Mouse (Mus musculus): ENCODE data around the gene Galnt16. TPM values are rescaled to one million over a fixed set of nuclear protein-coding genes. Genes with fewer than 3 reads are reported as not detected.

The Galnt16 gene
- polyA plus RNA-seq, 1 experiment, result 1.2 TPM

GRCm38 (mm10) chr12:80545310-80545709, 27.2 kb downstream of the Galnt16 start:
- Histone ChIP-seq H3K27me3 (ENCODE audit: control insufficient read depth, insufficient read depth, low read length) (no peaks in the 10 kb centered on the region), H3K4me1 (ENCODE audit: control insufficient read depth, insufficient read depth, insufficient read length) (no peaks in the 10 kb centered on the region), H3K36me3 (ENCODE audit: control insufficient read depth, insufficient read depth, low read length) (no peaks in the 10 kb centered on the region), H3K4me3 (ENCODE audit: extremely low read depth, insufficient read depth, insufficient read length) (no peak overlapping the region), H3K27ac (ENCODE audit: insufficient read depth, low read length) (no peak overlapping the region)
- 47% methylated on average over 4 of the region's 4 CpGs for WGBS
- TF ChIP-seq CTCF (IDR thresholded peaks at IDR 0.05; ENCODE audit: extremely low read depth, insufficient read depth, insufficient read length, insufficient replicate concordance), result no peak
- no peak for TF ChIP-seq POLR2A (IDR thresholded peaks at IDR 0.05; ENCODE audit: low read depth, low read length)
- DNase-seq (ENCODE audit: low read depth in 1 of 2, low spot score in 2 of 2), result no peak

DNA sequence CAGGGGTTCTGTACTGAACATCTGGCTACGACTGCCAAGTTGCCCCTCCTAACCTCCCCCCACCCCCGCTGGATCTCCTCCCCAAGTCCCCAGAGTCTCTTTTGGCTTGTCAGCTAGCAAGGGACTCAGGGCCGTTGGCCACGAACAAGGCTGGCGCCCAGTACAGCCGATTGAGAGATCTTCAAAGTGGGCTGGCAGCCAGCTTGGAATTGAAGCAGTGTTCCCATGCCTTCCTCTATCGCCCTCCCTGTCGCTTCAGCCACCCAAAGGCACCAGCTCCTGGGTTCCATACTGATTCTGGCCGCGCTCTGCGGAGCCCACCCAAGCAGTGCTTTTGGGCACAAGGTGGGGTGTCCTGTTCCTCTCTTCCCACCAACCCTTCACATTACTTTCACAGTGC, 31.6 kb downstream of the Galnt16 start:
- WGBS, result 81% methylated on average over 11 of the region's 11 CpGs
- no peaks in the 10 kb centered on the region for H3K4me1 ChIP-seq (ENCODE audit: control insufficient read depth, insufficient read depth, insufficient read length)

GRCm38 (mm10) chr12:80553157-80553556, 35.1 kb downstream of the Galnt16 start:
- WGBS, result 37% methylated on average over 3 of the region's 3 CpGs
- Histone ChIP-seq H3K27me3 (ENCODE audit: control insufficient read depth, insufficient read depth, low read length) (no peaks in the 10 kb centered on the region), H3K4me3 (ENCODE audit: extremely low read depth, insufficient read depth, insufficient read length) (no peak overlapping the region), H3K36me3 (ENCODE audit: control insufficient read depth, insufficient read depth, low read length) (no peaks in the 10 kb centered on the region), H3K27ac (ENCODE audit: insufficient read depth, low read length) (no peak overlapping the region), H3K4me1 (ENCODE audit: control insufficient read depth, insufficient read depth, insufficient read length) (no peaks in the 10 kb centered on the region)
- TF ChIP-seq POLR2A (IDR thresholded peaks at IDR 0.05; ENCODE audit: low read depth, low read length), result no peak
- no peak for TF ChIP-seq CTCF (IDR thresholded peaks at IDR 0.05; ENCODE audit: extremely low read depth, insufficient read depth, insufficient read length, insufficient replicate concordance)
- DNase-seq (ENCODE audit: low read depth in 1 of 2, low spot score in 2 of 2), result no peak

More for the DNA sequence above, 31.6 kb downstream of the Galnt16 start:
- no peak overlapping the region for H3K27ac ChIP-seq (ENCODE audit: insufficient read depth, low read length)
- H3K36me3 ChIP-seq (ENCODE audit: control insufficient read depth, insufficient read depth, low read length), result no peaks in the 10 kb centered on the region
- no peaks in the 10 kb centered on the region for H3K27me3 ChIP-seq (ENCODE audit: control insufficient read depth, insufficient read depth, low read length)
- H3K4me3 ChIP-seq (ENCODE audit: extremely low read depth, insufficient read depth, insufficient read length), result no peak overlapping the region
- no peak for DNase-seq (ENCODE audit: low read depth in 1 of 2, low spot score in 2 of 2)
- TF ChIP-seq CTCF (IDR thresholded peaks at IDR 0.05; ENCODE audit: extremely low read depth, insufficient read depth, insufficient read length, insufficient replicate concordance) (no peak), POLR2A (IDR thresholded peaks at IDR 0.05; ENCODE audit: low read depth, low read length) (no peak)

- TF ChIP-seq POLR2A (IDR thresholded peaks at IDR 0.05; ENCODE audit: low read depth, low read length) (no peak), CTCF (IDR thresholded peaks at IDR 0.05; ENCODE audit: extremely low read depth, insufficient read depth, insufficient read length, insufficient replicate concordance) (no peak)
- WGBS, result 94% methylated on average over 6 of the region's 6 CpGs
- no peaks in the 10 kb centered on the region for H3K27me3 ChIP-seq (ENCODE audit: control insufficient read depth, insufficient read depth, low read length)
- H3K36me3 ChIP-seq (ENCODE audit: control insufficient read depth, insufficient read depth, low read length), result no peaks in the 10 kb centered on the region
- no peak overlapping the region for H3K27ac ChIP-seq (ENCODE audit: insufficient read depth, low read length)
- H3K4me3 ChIP-seq (ENCODE audit: extremely low read depth, insufficient read depth, insufficient read length), result no peak overlapping the region
- H3K4me1 ChIP-seq (ENCODE audit: control insufficient read depth, insufficient read depth, insufficient read length), result no peaks in the 10 kb centered on the region
- no peak for DNase-seq (ENCODE audit: low read depth in 1 of 2, low spot score in 2 of 2)
Measured at GRCm38 (mm10) chr12:80554312-80554711, 36.2 kb downstream of the Galnt16 start.

DNA sequence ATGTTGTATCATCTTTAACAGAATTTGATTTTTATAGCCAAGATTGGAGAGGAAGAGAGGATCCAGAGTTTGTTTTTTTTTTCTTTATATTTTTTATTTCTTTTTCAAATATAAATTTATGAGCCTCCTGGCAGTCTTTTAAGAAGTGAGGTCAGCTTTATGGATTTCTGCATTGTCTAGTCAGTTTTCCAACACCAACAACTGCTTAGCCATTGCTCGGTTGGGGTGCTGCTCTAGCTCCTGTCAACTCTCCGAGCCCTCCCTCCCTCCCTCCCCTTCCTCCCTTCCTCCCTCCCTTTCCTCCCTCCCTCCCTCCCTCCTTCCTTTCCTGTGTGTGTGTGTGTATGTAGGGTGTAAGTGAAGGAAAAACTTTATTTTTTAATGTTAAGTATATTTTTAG, 43.8 kb downstream of the Galnt16 start:
- TF ChIP-seq POLR2A (IDR thresholded peaks at IDR 0.05; ENCODE audit: low read depth, low read length) (no peak), CTCF (IDR thresholded peaks at IDR 0.05; ENCODE audit: extremely low read depth, insufficient read depth, insufficient read length, insufficient replicate concordance) (no peak)
- H3K27me3 ChIP-seq (ENCODE audit: control insufficient read depth, insufficient read depth, low read length), result no peaks in the 10 kb centered on the region
- no peak overlapping the region for H3K4me3 ChIP-seq (ENCODE audit: extremely low read depth, insufficient read depth, insufficient read length)
- H3K4me1 ChIP-seq (ENCODE audit: control insufficient read depth, insufficient read depth, insufficient read length), result no peaks in the 10 kb centered on the region
- no peak overlapping the region for H3K27ac ChIP-seq (ENCODE audit: insufficient read depth, low read length)
- WGBS, result 29% methylated on average over 2 of the region's 2 CpGs
- DNase-seq (ENCODE audit: low read depth in 1 of 2, low spot score in 2 of 2), result no peak
- H3K36me3 ChIP-seq (ENCODE audit: control insufficient read depth, insufficient read depth, low read length), result no peaks in the 10 kb centered on the region

DNA sequence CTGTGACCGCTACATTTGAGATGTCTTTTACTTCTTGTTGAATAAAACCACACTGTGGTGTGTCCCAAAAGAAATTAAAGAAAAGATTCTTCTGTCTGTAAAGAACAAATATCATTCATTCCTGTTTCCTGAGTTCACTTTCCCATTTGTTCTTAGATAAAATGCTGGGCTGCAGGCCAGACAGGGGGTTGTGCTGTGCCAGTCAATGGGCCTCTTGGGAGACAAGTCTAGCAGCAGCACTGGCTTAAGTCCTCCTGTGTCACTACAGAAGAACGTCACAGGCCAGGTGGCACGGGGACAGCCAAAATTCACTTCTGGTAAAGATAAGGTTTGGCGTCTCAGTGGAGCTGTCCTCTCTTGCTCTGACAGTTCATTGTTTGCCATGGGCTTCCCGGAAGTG, 44.7 kb downstream of the Galnt16 start:
- no peak overlapping the region for H3K4me3 ChIP-seq (ENCODE audit: extremely low read depth, insufficient read depth, insufficient read length)
- H3K27me3 ChIP-seq (ENCODE audit: control insufficient read depth, insufficient read depth, low read length), result no peaks in the 10 kb centered on the region
- no peaks in the 10 kb centered on the region for H3K4me1 ChIP-seq (ENCODE audit: control insufficient read depth, insufficient read depth, insufficient read length)
- no peak for DNase-seq (ENCODE audit: low read depth in 1 of 2, low spot score in 2 of 2)
- no peak overlapping the region for H3K27ac ChIP-seq (ENCODE audit: insufficient read depth, low read length)
- WGBS, result 70% methylated on average over 5 of the region's 5 CpGs
- no peaks in the 10 kb centered on the region for H3K36me3 ChIP-seq (ENCODE audit: control insufficient read depth, insufficient read depth, low read length)
- TF ChIP-seq CTCF (IDR thresholded peaks at IDR 0.05; ENCODE audit: extremely low read depth, insufficient read depth, insufficient read length, insufficient replicate concordance) (no peak), POLR2A (IDR thresholded peaks at IDR 0.05; ENCODE audit: low read depth, low read length) (no peak)

GRCm38 (mm10) chr12:80564990-80565389, 46.9 kb downstream of the Galnt16 start:
- WGBS, result 88% methylated on average over 6 of the region's 6 CpGs
- Histone ChIP-seq H3K4me1 (ENCODE audit: control insufficient read depth, insufficient read depth, insufficient read length) (no peaks in the 10 kb centered on the region), H3K27ac (ENCODE audit: insufficient read depth, low read length) (no peak overlapping the region), H3K27me3 (ENCODE audit: control insufficient read depth, insufficient read depth, low read length) (no peaks in the 10 kb centered on the region), H3K4me3 (ENCODE audit: extremely low read depth, insufficient read depth, insufficient read length) (no peak overlapping the region), H3K36me3 (ENCODE audit: control insufficient read depth, insufficient read depth, low read length) (no peaks in the 10 kb centered on the region)
- DNase-seq (ENCODE audit: low read depth in 1 of 2, low spot score in 2 of 2), result no peak
- TF ChIP-seq CTCF (IDR thresholded peaks at IDR 0.05; ENCODE audit: extremely low read depth, insufficient read depth, insufficient read length, insufficient replicate concordance), result no peak
- TF ChIP-seq POLR2A (IDR thresholded peaks at IDR 0.05; ENCODE audit: low read depth, low read length), result no peak

All from spleen, adult 2 months (tissue).